Mouse (Mus musculus) ES-Bruce4 (cell line): ENCODE data around the gene BC029722.

Experiments used
- EP300 ChIP-seq: IDR thresholded peaks from 2 replicates; pipeline ENCODE4 v1.6.1; 2011; ENCODE audit warnings: low read depth, low read length; ENCODE audit not compliant: insufficient read depth
- POLR2A ChIP-seq: IDR thresholded peaks from one replicate; pipeline ENCODE4 v1.8.1; 2011; ENCODE audit warnings: low read length; ENCODE audit not compliant: insufficient read depth

DNA sequence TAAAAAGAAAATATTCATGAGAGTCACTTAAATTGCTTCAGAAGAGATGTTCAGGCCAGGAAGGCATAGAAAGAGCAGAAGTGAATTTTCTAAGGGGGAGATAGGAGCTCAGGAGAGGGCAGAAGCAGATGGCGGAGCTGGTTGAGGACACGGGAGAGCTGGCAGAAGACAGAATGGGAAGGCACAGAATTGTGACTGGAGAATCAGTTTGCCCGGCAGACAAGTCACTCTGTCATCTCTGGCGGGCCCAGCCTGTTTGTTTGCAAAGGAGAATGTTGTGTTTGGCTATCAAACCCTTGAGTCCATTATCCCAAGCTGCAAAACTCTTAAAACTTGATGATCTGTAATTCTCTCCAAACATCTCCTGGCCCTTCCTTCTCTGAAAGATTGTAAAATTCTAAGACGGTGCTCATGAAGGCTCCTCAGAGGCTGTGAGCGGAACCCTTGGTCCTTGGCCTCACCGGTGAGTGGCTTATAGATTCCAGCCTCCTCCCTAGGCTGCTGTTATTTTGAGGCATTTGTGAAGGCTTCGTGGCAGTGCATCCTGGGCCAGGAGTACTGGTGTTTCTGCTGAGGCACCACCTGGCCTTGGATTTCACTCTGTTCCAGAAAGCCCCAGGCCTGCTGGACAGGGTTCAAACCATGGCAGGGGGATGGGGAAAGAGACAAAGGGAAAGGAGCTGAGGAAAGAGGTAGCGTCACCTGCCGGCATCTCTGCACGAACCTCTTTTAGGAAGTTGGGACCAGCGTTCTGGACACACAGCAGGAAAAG, 24.4 kb downstream of the BC029722 start:
- TF ChIP-seq EP300 (no peak), POLR2A (no peak)
